Mouse (Mus musculus) small intestine, adult 2 months (tissue): ENCODE results near the gene Rere.

Experiments used
- CTCF ChIP-seq: fragments of 200-500 bp; IDR thresholded peaks from 2 replicates; pipeline ENCODE4 v1.5.1; 2012; ENCODE audit warnings: low read depth, mild to moderate bottlenecking, control low read depth, inconsistent platforms, low read length, moderate library complexity, mixed read lengths; ENCODE audit not compliant: insufficient replicate concordance, insufficient read length; ENCODE audit errors: extremely low read depth
- POLR2A ChIP-seq: fragments of 200-500 bp; IDR thresholded peaks from 2 replicates; pipeline ENCODE4 v1.6.1; 2012; ENCODE audit warnings: low read depth, mild to moderate bottlenecking, control low read depth, inconsistent platforms, low read length, moderate library complexity

- TF ChIP-seq POLR2A: no peak
- no peak for TF ChIP-seq CTCF
Measured at GRCm38 (mm10) chr4:150563281-150563680, 281.8 kb downstream of the Rere start.
